Mouse (Mus musculus) CD4-positive helper T cell, adult 2 months (primary cell): Measurements from ENCODE around the gene Pawr.
A peak's percentile ranks its signal among the peaks of the same experiment; 100 is the strongest.
"Not testable (repeated sequence)": the region's sequence is repeated elsewhere in the genome, so short reads cannot be mapped to it uniquely, and the experiment has no call there.

Source experiments
- DNase-seq: peaks from one replicate; pipeline ENCODE4 v3.0.0-alpha.2; 2012; ENCODE audit warnings: low read depth, missing footprints, low spot score

The Pawr gene

GRCm38 (mm10) chr10:108313845-108314244, 18.1 kb upstream of the Pawr start:
- no peak for DNase-seq

GRCm38 (mm10) chr10:108314396-108314795, 17.5 kb upstream of the Pawr start:
- no peak for DNase-seq

- DNase-seq = no peak
Observed at GRCm38 (mm10) chr10:108315236-108315635, 16.7 kb upstream of the Pawr start.

GRCm38 (mm10) chr10:108328356-108328755, 3.6 kb upstream of the Pawr start:
- no peak for DNase-seq

- DNase-seq = no peak
Observed at GRCm38 (mm10) chr10:108328983-108329382, 2.9 kb upstream of the Pawr start.

GRCm38 (mm10) chr10:108329771-108330170, 2.1 kb upstream of the Pawr start:
- DNase-seq = no peak

GRCm38 (mm10) chr10:108330964-108331363, 957 bp upstream of the Pawr start:
- DNase-seq = no peak

- DNase-seq = peak; percentile 42
Observed at GRCm38 (mm10) chr10:108332571-108333541, 935 bp downstream of the Pawr start.

GRCm38 (mm10) chr10:108333642-108334041, 1.7 kb downstream of the Pawr start:
- peak; percentile 67 for DNase-seq

- DNase-seq = no peak
Observed at GRCm38 (mm10) chr10:108334096-108334495, 2.2 kb downstream of the Pawr start.

- DNase-seq = no peak
Observed at GRCm38 (mm10) chr10:108335736-108336292, 3.9 kb downstream of the Pawr start.

- DNase-seq = no peak
Observed at GRCm38 (mm10) chr10:108336581-108336980, 4.7 kb downstream of the Pawr start.

- no peak for DNase-seq
Observed at GRCm38 (mm10) chr10:108338055-108338961, 6.4 kb downstream of the Pawr start.

- DNase-seq = no peak
Observed at GRCm38 (mm10) chr10:108339118-108339517, 7.2 kb downstream of the Pawr start.

GRCm38 (mm10) chr10:108339872-108340271, 8.0 kb downstream of the Pawr start:
- no peak for DNase-seq

- no peak for DNase-seq
Observed at GRCm38 (mm10) chr10:108343734-108344133, 11.8 kb downstream of the Pawr start.

GRCm38 (mm10) chr10:108345123-108345522, 13.2 kb downstream of the Pawr start:
- DNase-seq = no peak

- DNase-seq = not testable (repeated sequence)
Observed at GRCm38 (mm10) chr10:108346301-108346700, 14.4 kb downstream of the Pawr start.

- no peak for DNase-seq
Observed at GRCm38 (mm10) chr10:108350125-108351070, 18.5 kb downstream of the Pawr start.

GRCm38 (mm10) chr10:108352944-108353343, 21.0 kb downstream of the Pawr start:
- no peak for DNase-seq
